Mouse (Mus musculus): ENCODE measurements around the gene Arf3. TPM values are rescaled to one million over a fixed set of nuclear protein-coding genes. Genes with fewer than 3 reads are reported as not detected.
A peak's percentile ranks its signal among the peaks of the same experiment; 100 is the strongest.
"Not testable (repeated sequence)": the region's sequence is repeated elsewhere in the genome, so short reads cannot be mapped to it uniquely, and the experiment has no call there.

Arf3 gene
- polyA plus RNA-seq (2016; fragmentation: Nextera tagmentation; extraction: Ambion mirVana) = 65.1 and 65.2 TPM in 2 replicates

DNA sequence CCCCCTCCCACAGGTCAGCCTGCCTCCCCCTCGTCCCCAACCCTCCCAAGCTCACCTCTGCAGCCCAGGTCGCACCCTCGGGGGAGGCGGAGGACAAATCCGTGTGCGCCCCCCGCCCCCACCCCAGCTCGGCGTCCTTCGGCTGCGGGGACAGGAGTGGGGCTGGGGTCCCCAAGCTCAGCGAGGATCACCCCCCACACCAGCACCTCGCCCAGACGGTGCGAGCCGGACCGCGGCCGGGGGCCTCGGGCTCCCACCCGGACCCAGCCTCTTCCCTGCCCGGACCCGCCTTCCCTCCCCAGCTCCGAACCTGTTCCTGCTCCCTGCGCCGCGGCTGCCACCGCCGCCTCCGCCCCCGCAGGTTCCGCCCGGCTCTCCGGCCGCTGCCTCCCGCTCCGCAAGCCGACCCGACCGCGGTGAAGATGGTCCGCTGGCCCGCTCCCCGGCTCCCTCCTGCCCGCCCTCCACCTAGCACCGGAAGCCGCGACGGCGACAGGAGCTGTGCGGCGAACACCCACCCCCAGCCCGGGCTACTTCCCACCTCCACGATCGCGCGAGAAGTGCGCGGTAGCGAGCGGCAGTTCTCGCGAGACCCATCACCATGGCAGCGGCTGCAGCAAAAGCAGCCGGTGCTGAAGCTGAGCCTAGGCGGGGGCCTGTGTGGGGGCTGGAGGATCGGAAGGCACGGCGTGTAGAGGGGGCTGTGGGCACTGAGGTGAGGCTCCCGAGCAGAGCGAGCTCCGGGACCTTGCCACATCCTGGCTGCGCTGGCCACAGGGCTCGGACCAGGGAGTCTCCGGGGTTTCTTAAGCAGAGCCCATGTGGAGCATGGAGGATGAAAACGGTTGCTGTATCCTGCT is at the start of gene Arf3:
TSS of gene Arf3 (minus strand) at position 545 of the 860 bp plus-strand sequence.
- Histone ChIP-seq H3K4me3 (peak within 1 kb of the TSS; percentile 95), H3K4me1 (peaks cover 22% of the 10 kb centered on the region), H3K4me2 (replicated peaks) (peak within 1 kb of the TSS; percentile 74), H3K27me3 (peaks cover 32% of the 10 kb centered on the region), H3K27ac (peak within 1 kb of the TSS; percentile 92), H3K9me3 (replicated peaks) (no peaks in the 10 kb centered on the region), H3K9ac (peak within 1 kb of the TSS; percentile 93), H3K36me3 (peaks cover 26% of the 10 kb centered on the region)
- ATAC-seq (ENCODE audit: low FRiP score) = peak; percentile 94
- under 1% methylated on average over 64 of the region's 76 CpGs for WGBS

GRCm38 (mm10) chr15:98810212-98810611 is 47.2 kb upstream of the Arf3 start:
- H3K36me3 ChIP-seq = peaks cover 35% of the 10 kb centered on the region
- H3K27ac ChIP-seq; H3K9ac ChIP-seq; ATAC-seq (ENCODE audit: low FRiP score); H3K4me2 ChIP-seq (replicated peaks); H3K4me3 ChIP-seq; H3K9me3 ChIP-seq (replicated peaks): not testable (repeated sequence)
- peaks cover 56% of the 10 kb centered on the region for H3K27me3 ChIP-seq
- H3K4me1 ChIP-seq = peaks cover 32% of the 10 kb centered on the region
- WGBS = 71% methylated on average over 6 of the region's 6 CpGs

- peaks cover 36% of the 10 kb centered on the region for H3K4me1 ChIP-seq
- peaks cover 65% of the 10 kb centered on the region for H3K27me3 ChIP-seq
- no peak for ATAC-seq (ENCODE audit: low FRiP score)
- no peaks in the 10 kb centered on the region for H3K9me3 ChIP-seq (replicated peaks)
- H3K4me2 ChIP-seq (replicated peaks) = peak within 1 kb of the TSS; percentile 80; the same call in 1 of the 2 replicates
- peaks cover 29% of the 10 kb centered on the region for H3K36me3 ChIP-seq
- H3K9ac ChIP-seq = no peak within 1 kb of the TSS
- no peak within 1 kb of the TSS for H3K27ac ChIP-seq
- 38% methylated on average over 3 of the region's 3 CpGs for WGBS
- H3K4me3 ChIP-seq = peak within 1 kb of the TSS; percentile 43; the same call in 1 of the 2 replicates
These were observed 46.4 kb upstream of the Arf3 start, which contains the start of gene Ddn for GRCm38 (mm10) chr15:98809390-98809789. Gene Ddn, minus strand, starts transcription at chr15:98809490.

DNA sequence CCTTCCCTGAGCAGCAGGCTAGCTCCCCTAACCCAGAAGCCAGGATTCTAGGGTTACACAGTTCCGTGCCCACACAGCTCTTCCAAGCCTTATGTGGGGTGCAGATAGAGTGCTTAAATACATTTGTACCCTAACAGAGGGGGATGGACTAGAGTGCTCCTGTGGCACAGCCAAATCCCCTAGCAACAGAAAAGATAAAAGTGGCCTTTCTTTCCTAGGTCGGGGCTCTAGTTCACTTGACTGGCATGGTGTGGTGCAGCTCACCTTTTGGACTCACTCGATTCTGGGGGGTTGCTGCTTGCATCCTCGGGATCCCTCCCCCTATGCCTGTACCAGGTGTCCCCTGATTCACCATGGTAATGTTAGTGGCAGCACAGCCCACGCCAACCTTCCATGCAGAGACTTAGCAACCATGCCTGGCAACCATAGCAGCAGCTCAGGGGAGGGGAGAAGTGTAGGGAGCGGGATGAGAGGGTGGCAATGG is 45.7 kb upstream of the Arf3 start:
- Histone ChIP-seq H3K4me2 (replicated peaks) (no peak overlapping the region), H3K4me1 (peaks cover 36% of the 10 kb centered on the region), H3K27me3 (peaks cover 72% of the 10 kb centered on the region), H3K9ac (no peak overlapping the region), H3K9me3 (replicated peaks) (no peaks in the 10 kb centered on the region), H3K4me3 (0 out of 2 replicates have a peak overlapping the region, but pooled peaks have one; percentile 43), H3K27ac (no peak overlapping the region), H3K36me3 (peaks cover 22% of the 10 kb centered on the region)
- ATAC-seq (ENCODE audit: low FRiP score) = no peak
- WGBS = 2% methylated on average over 6 of the region's 6 CpGs

DNA sequence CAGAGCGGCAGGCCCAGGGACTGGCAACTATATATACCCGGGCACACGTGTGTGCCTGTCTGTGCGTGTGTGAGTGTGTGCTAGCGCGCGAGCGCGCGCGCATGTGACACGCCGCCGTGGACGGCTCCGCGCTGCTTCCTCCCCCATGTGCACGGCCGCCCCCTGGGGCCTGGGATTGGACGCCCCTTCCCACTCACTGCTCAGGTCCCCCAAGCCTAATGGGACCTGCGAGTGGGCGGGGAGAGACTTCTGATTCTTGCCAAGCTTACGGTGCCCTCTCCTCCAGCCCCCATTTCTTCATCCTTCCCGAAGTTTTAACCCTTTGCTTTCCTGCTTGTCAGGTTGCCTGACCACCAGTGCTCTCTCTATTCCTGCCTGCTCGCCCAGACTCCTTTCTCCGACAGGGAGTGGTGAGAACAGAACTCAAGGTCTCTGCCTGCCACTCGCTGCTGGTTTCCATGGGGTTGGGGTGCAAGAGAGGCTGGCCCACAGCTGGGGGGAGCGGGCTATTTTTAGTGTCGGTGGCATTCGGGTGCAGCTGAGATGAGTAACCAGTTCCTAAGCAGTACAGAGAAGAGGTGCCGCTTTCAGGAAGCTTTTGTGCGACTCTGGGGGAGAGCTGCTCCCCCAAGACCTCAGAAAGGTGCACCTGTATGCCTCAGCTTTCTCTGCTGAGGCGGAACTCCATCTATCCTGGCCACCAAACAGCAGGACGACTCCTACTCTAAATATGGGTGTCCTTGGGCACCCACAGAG is 45.1 kb upstream of the Arf3 start:
- peak overlapping the region; percentile 43 for H3K4me3 ChIP-seq
- 2% methylated on average over 34 of the region's 34 CpGs for WGBS
- peak overlapping the region; percentile 80 for H3K4me2 ChIP-seq (replicated peaks)
- peaks cover 40% of the 10 kb centered on the region for H3K4me1 ChIP-seq
- H3K27me3 ChIP-seq = peaks cover 78% of the 10 kb centered on the region
- ATAC-seq (ENCODE audit: low FRiP score) = no peak
- peaks cover 15% of the 10 kb centered on the region for H3K36me3 ChIP-seq
- H3K27ac ChIP-seq = no peak overlapping the region
- H3K9ac ChIP-seq = peak overlapping the region; percentile 20; the same call in 1 of the 2 replicates
- H3K9me3 ChIP-seq (replicated peaks) = no peaks in the 10 kb centered on the region

DNA sequence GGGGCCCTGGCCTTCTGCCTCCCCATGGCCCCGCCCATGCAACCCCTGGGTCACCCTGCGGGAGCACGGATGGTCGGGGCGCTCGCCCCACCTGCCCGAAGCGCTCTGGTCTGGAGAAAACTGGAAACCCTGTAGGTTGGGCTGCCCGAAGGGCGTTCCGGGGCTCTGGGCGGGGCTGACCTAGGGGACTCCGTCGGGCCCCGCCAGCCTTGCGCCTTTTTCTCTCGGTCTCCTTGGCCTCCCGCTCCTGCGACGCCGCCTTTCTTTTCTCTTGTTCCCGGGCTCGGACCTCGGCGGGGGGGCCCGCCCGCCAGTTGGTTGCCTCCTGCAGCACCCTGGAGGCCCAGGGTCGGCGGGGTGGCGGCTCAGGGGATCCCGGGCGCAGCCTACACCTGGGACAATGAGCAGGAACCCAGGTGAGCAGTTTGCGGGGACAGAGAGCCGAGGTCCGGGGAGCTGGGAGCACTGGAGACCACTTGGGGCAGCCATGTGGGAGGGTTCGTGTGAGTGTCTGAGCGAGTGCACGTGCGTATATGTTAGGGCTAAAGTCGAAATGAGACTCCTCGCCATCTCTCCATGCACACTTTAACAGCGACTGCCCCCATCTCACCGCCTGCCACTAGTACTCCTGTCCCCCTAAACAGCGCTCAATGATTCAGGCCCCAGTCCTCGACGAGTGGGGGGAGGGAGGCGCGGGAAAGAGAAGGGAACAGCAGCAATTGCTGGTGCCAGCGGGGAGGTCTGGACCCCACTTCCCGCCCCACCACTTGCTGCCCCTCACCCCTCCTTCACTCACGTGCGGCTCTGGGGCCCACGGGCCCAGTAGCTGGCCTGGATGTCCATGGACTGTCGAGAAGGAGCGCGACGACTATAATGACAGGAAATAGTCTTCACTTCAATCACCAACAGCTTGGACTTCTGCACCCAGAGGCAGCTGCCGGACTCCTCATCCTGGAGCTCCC is 44.1 kb upstream of the Arf3 start:
- H3K4me1 ChIP-seq = peaks cover 41% of the 10 kb centered on the region
- peak overlapping the region; percentile 80 for H3K4me2 ChIP-seq (replicated peaks)
- peaks cover 88% of the 10 kb centered on the region for H3K27me3 ChIP-seq
- 0 out of 2 replicates have a peak, but pooled peaks have one; percentile 7 for ATAC-seq (ENCODE audit: low FRiP score)
- peaks cover 9% of the 10 kb centered on the region; the same call in 1 of the 2 replicates for H3K36me3 ChIP-seq
- H3K9ac ChIP-seq = peak overlapping the region; percentile 29
- no peak overlapping the region for H3K27ac ChIP-seq
- no peaks in the 10 kb centered on the region for H3K9me3 ChIP-seq (replicated peaks)
- WGBS = under 1% methylated on average over 58 of the region's 58 CpGs
- H3K4me3 ChIP-seq = peak overlapping the region; percentile 43

- Histone ChIP-seq H3K4me3 (peak overlapping the region; percentile 43), H3K36me3 (peaks cover 6% of the 10 kb centered on the region; the same call in 1 of the 2 replicates), H3K27me3 (peaks cover 96% of the 10 kb centered on the region), H3K4me1 (peaks cover 41% of the 10 kb centered on the region), H3K9ac (peak overlapping the region; percentile 29; the same call in 1 of the 2 replicates), H3K4me2 (replicated peaks) (peak overlapping the region; percentile 80), H3K27ac (no peak overlapping the region), H3K9me3 (replicated peaks) (no peaks in the 10 kb centered on the region)
- 3% methylated on average over 30 of the region's 30 CpGs for WGBS
- no peak; the same call in 1 of the 2 replicates for ATAC-seq (ENCODE audit: low FRiP score)
These were observed 43.2 kb upstream of the Arf3 start for GRCm38 (mm10) chr15:98806071-98806808.

- Histone ChIP-seq H3K27ac (peak overlapping the region; percentile 12; the same call in 1 of the 2 replicates), H3K36me3 (no peaks in the 10 kb centered on the region), H3K4me2 (replicated peaks) (peak overlapping the region; percentile 80), H3K27me3 (peaks cover 97% of the 10 kb centered on the region), H3K4me1 (peaks cover 41% of the 10 kb centered on the region), H3K4me3 (peak overlapping the region; percentile 43), H3K9ac (peak overlapping the region; percentile 62), H3K9me3 (replicated peaks) (no peaks in the 10 kb centered on the region)
- under 1% methylated on average over 64 of the region's 64 CpGs for WGBS
- no peak for ATAC-seq (ENCODE audit: low FRiP score)
These were observed 42.5 kb upstream of the Arf3 start for GRCm38 (mm10) chr15:98805324-98806040.

DNA sequence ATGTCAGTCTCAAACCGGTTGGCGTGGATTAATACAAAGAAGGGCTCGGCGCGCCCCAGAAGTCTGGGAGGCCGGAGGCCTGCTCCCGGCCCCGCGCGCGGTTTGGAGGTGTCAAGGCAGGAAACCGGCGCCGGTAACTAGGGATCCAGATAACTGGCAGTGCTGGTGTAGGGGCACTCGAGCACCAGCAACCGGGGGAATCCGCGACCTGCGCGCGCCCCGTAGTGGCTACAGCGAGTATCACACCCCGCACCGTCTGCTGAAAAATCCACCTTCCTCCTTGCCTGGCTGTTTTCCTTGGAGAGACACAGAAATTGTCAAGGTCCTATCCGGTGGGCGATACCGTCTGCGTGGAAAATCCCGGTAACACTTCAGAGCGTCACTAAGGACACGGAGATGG is 41.0 kb upstream of the Arf3 start:
- under 1% methylated on average over 32 of the region's 32 CpGs for WGBS
- no peaks in the 10 kb centered on the region for H3K9me3 ChIP-seq (replicated peaks)
- H3K27ac ChIP-seq = no peak overlapping the region
- H3K36me3 ChIP-seq = no peaks in the 10 kb centered on the region
- no peak for ATAC-seq (ENCODE audit: low FRiP score)
- peaks cover 100% of the 10 kb centered on the region for H3K27me3 ChIP-seq
- H3K4me2 ChIP-seq (replicated peaks) = peak overlapping the region; percentile 21
- H3K4me3 ChIP-seq = no peak overlapping the region
- peaks cover 41% of the 10 kb centered on the region for H3K4me1 ChIP-seq
- H3K9ac ChIP-seq = no peak overlapping the region; the same call in 1 of the 2 replicates

DNA sequence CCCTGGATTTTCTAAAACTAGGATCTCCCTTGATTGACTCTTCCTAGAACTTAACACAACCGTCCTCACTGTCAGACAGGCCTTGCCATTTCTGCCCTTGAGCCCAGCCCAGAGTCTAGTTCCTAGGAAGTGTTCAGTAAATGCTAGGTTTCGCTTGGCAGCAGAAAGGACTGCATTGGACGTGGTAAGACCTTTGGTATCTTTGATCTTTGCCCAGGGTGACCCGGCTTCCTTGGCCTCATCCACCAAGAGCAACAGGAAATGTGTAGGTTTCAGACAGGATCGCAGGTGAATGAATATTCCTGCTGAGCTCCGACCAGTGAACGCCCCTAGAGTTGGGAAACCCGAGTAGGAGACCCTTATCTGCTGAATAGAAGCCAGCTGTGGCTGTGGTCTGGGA is 39.9 kb upstream of the Arf3 start:
- peaks cover 100% of the 10 kb centered on the region for H3K27me3 ChIP-seq
- peaks cover 46% of the 10 kb centered on the region for H3K4me1 ChIP-seq
- H3K9me3 ChIP-seq (replicated peaks) = no peaks in the 10 kb centered on the region
- no peak overlapping the region for H3K4me3 ChIP-seq
- no peak overlapping the region for H3K27ac ChIP-seq
- no peaks in the 10 kb centered on the region for H3K36me3 ChIP-seq
- 0 out of 2 replicates have a peak overlapping the region, but pooled peaks have one; percentile 23 for H3K9ac ChIP-seq
- 3% methylated on average over 8 of the region's 8 CpGs for WGBS
- H3K4me2 ChIP-seq (replicated peaks) = no peak overlapping the region
- ATAC-seq (ENCODE audit: low FRiP score) = no peak
